Mouse (Mus musculus): ENCODE data around the gene Tinagl1.

GRCm38 (mm10) chr4:130139214-130139492, 35.8 kb downstream of the Tinagl1 start, which contains the start of gene Hcrtr1:
- TF ChIP-seq HCFC1 (IDR thresholded peaks at IDR 0.05; ENCODE audit: borderline replicate concordance, insufficient read depth, low read length) (no peak), ZC3H11A (IDR thresholded peaks at IDR 0.05; ENCODE audit: borderline replicate concordance, low read depth, low read length) (no peak), CHD2 (IDR thresholded peaks at IDR 0.05; ENCODE audit: low read depth, low read length) (no peak), MAFK (IDR thresholded peaks at IDR 0.05; ENCODE audit: insufficient read depth, low read depth, low read length) (no peak)
